ENCODE assay signal across 8 mouse cellular contexts in genomic region chr17:85087591-85087990, GRCm38 (mm10). TPM values are rescaled to one million over a fixed set of nuclear protein-coding genes. Genes with fewer than 3 reads are reported as not detected.
A peak's percentile ranks its signal among the peaks of the same experiment; 100 is the strongest.
DNase-seq lines count a peak whose midpoint lies in the region.
"Had no signal": no experiment of that assay in that cellular context is flagged by ENCODE, and none has a peak within 500 bp of the region (broad histone marks: within the 10 kb centered on the region; RNA-seq: fewer than 3 reads in every experiment).

No protein-coding gene starts in this region.

- intact Hi-C loops in heart, postnatal 25 days (cut with DNase I) = no loop called here
- intact Hi-C loops in heart, postnatal 36 days (cut with DNase I) = loop anchor here (5.0 kb wide), 1 partner anchor 210 kb away; no protein-coding TSS in a partner anchor

- peak; percentile 55 to 67 for DNase-seq in heart, adult 18-20 months
- no peak for DNase-seq in heart, postnatal 25 days (ENCODE audit: low spot score)
- peak; percentile 82 for DNase-seq in cerebellum, adult 9-10 months
- peak; percentile 43 for DNase-seq in gastrocnemius, postnatal 25 days
- DNase-seq in heart, postnatal 36 days = peak; percentile 23 to 25
- no peak for DNase-seq in thymus, adult 18-20 months
- DNase-seq in right cerebral cortex, postnatal 14 days = no peak
- DNase-seq: kidney, postnatal 25 days had no signal

RNA-seq across cellular contexts. Expression of gene Prepl, which starts 2.5 kb away (rescaled TPM):
- total RNA-seq in heart, adult 18-20 months (2021) = 100 to 1,000 TPM; 115 to 119 TPM
- 100 to 1,000 TPM; 147 to 152 TPM for total RNA-seq in heart, postnatal 25 days (2021)
- total RNA-seq in gastrocnemius, postnatal 25 days (2021) = 10 to 100 TPM; 35.7 to 38.1 TPM
- total RNA-seq in heart, postnatal 36 days (2021) = 100 to 1,000 TPM; 142 TPM

RNA-seq across cellular contexts. Expression of gene Camkmt, which starts 2.8 kb away (rescaled TPM):
- 1 to 10 TPM; 2.2 to 3.3 TPM for total RNA-seq in heart, adult 18-20 months (2021)
- total RNA-seq in heart, postnatal 25 days (2021) = 1 to 10 TPM; 2.2 to 2.5 TPM
- total RNA-seq in gastrocnemius, postnatal 25 days (2021) = 1 to 10 TPM; 1.3 to 1.4 TPM
- total RNA-seq in heart, postnatal 36 days (2021) = 1 to 10 TPM; 3.0 to 3.4 TPM

RNA-seq across cellular contexts. Expression of gene Slc3a1, which starts 59.4 kb away (rescaled TPM):
- total RNA-seq in heart, adult 18-20 months (2021) = not detected
- total RNA-seq in heart, postnatal 25 days (2021) = not detected
- under 1 TPM in 1 of 2 experiments, not detected in 1; 0.16 TPM for total RNA-seq in gastrocnemius, postnatal 25 days (2021)
- under 1 TPM in 1 of 2 experiments, not detected in 1; 0.22 TPM for total RNA-seq in heart, postnatal 36 days (2021)

Comparison
In these comparisons a context has a peak if more than half of its experiments do, and no peak if none do; other contexts are left out.
1. DNase-seq: peak in heart, adult 18-20 months (2 of 2), cerebellum, adult 9-10 months (single experiment), gastrocnemius, postnatal 25 days (single experiment) and heart, postnatal 36 days (2 of 2); none in heart, postnatal 25 days (single experiment), thymus, adult 18-20 months (0 of 2) and right cerebral cortex, postnatal 14 days (single experiment).